Mouse (Mus musculus) bone marrow, adult 2 months (tissue): ENCODE results near the gene Apol7e. TPM values are rescaled to one million over a fixed set of nuclear protein-coding genes. Genes with fewer than 3 reads are reported as not detected.
"Not testable (repeated sequence)": the region's sequence is repeated elsewhere in the genome, so short reads cannot be mapped to it uniquely, and the experiment has no call there.

Experiments
- H3K27ac ChIP-seq: fragments of 200-500 bp; 2 replicates; pipeline ENCODE4 v1.5.1; 2012; ENCODE audit warnings: low read depth, mild to moderate bottlenecking, control low read depth, inconsistent platforms, low read length; ENCODE audit not compliant: control insufficient read depth, poor library complexity, insufficient read depth
- H3K4me1 ChIP-seq: fragments of 200-500 bp; 2 replicates; pipeline ENCODE4 v1.6.1; 2011; ENCODE audit warnings: low read length; ENCODE audit not compliant: control insufficient read depth, insufficient read depth
- H3K4me3 ChIP-seq: fragments of 200-500 bp; replicated peaks from 2 replicates; pipeline ENCODE3; 2011; ENCODE audit warnings: mild to moderate bottlenecking, low read depth, low read length, control low read depth; ENCODE audit not compliant: control insufficient read depth
- CTCF ChIP-seq: fragments of 200-500 bp; IDR thresholded peaks from 2 replicates; pipeline ENCODE4 v1.5.1; 2011; ENCODE audit warnings: low read length, control low read depth; ENCODE audit not compliant: control insufficient read depth, insufficient read depth
- POLR2A ChIP-seq: fragments of 200-500 bp; IDR thresholded peaks from 2 replicates; pipeline ENCODE4 v1.6.1; 2011; ENCODE audit warnings: low read depth, mild to moderate bottlenecking, control low read depth, low read length, borderline replicate concordance; ENCODE audit not compliant: control insufficient read depth
- WGBS: fragments of 180-500 bp; shearing (Covaris S2); methylation state at CpG from one replicate; pipeline ENCODE4 v1.1.7; 2018; 5-methylcytosine and 5-hydroxymethylcytosine counted together
- polyA plus RNA-seq: library from polyadenylated mRNA; stranded (reverse); fragments of >200 nt; gene quantifications from 2 replicates; pipeline ENCODE4 v1.2.4, GENCODE M21; 2011; ENCODE audit warnings: low replicate concordance; ENCODE audit not compliant: missing spikeins, insufficient read depth, insufficient read length

Apol7e gene
- polyA plus RNA-seq, 1 experiment, result 4.3 TPM

GRCm38 (mm10) chr15:77725393-77726020, 26.9 kb downstream of the Apol7e start:
- H3K27ac ChIP-seq, H3K4me1 ChIP-seq, H3K4me3 ChIP-seq: not testable (repeated sequence)
- WGBS, result 57% methylated on average over 6 of the region's 6 CpGs

GRCm38 (mm10) chr15:77727139-77727538, 28.5 kb downstream of the Apol7e start:
- not testable (repeated sequence) for H3K27ac ChIP-seq, H3K4me3 ChIP-seq, H3K4me1 ChIP-seq
- 3% methylated on average over 3 of the region's 3 CpGs for WGBS
- peak; percentile 39; the same call in 1 of the 2 replicates for TF ChIP-seq CTCF

GRCm38 (mm10) chr15:77727745-77728144, 29.1 kb downstream of the Apol7e start:
- H3K4me3 ChIP-seq, H3K4me1 ChIP-seq, H3K27ac ChIP-seq: not testable (repeated sequence)
- WGBS, result 84% methylated on average over 3 of the region's 3 CpGs

DNA sequence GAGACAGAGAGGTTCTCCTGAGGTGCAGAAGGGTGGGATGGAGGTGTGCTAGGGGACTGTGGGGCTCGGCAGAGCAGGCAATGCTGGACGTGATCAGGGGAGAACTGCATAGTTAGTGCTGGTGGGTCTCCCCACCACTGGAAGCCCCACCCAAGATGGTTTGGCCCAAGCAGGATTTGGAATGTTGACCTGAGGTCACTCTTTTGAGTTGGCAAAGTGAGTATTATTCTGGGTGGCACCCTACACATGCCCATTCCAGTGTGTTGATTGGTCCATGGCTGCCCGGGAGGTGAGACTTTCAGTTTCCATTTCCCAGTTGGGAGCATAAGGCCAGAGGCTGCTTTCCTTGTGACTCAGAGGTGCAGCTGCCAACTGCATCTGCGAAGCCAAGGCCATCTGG, 30.1 kb downstream of the Apol7e start, which contains the start of gene Apol9b:
Gene Apol9b (plus strand): TSS at position 301 of the 400 bp plus-strand sequence.
- H3K4me1 ChIP-seq, H3K27ac ChIP-seq, H3K4me3 ChIP-seq: not testable (repeated sequence)
- WGBS, result 100% methylated on average over 1 of the region's 4 CpGs

DNA sequence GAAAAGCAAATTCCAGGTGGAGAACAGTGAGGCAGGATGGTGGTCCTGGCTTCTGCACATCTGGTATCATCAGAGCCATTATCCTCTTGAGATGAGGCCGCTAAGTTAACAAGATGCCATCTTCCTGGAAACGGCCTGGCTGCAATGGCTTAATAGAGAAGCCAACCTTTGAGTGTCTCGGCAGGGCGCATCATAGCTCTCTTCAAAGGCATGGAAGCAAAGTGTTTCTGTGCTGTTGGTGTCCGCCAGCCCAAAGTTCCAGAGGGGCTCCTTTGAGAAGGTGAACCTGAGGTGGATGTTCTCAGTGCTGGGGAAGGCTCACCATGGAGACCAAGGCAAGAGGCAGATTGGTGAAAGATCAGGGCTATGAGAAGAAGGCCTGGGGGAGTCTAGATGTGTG, 32.9 kb downstream of the Apol7e start:
- TF ChIP-seq POLR2A, result no peak
- TF ChIP-seq CTCF, result no peak
- 81% methylated on average over 5 of the region's 5 CpGs for WGBS

DNA sequence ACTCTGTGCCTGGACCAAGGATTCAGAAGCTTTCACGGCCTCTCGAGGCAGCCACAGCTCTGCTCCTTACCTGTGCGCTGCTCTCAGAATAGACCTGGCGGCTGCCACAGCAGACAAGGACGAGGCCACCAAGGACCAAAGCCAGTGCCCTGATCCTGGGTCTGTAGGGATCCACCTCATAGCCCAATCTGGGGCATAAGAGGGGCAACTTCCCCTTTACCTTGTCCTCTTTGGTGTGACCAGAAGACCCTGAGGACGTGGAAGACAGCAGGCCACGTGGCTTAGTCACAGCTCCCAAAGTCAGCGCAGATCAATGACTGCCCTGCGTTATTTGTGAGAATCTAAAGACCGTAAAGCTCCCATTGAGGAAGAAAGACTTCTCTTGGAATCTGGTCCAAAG, 34.2 kb downstream of the Apol7e start:
- not testable (repeated sequence) for H3K27ac ChIP-seq, H3K4me1 ChIP-seq, H3K4me3 ChIP-seq
- 66% methylated on average over 10 of the region's 10 CpGs for WGBS

More for the DNA sequence above, 32.9 kb downstream of the Apol7e start:
- Histone ChIP-seq H3K4me1 (no peaks in the 10 kb centered on the region), H3K27ac (no peak overlapping the region), H3K4me3 (no peak overlapping the region)

- not testable (repeated sequence) for H3K4me3 ChIP-seq, H3K4me1 ChIP-seq, H3K27ac ChIP-seq
- WGBS, result 47% methylated on average over 8 of the region's 8 CpGs
Measured at GRCm38 (mm10) chr15:77733380-77733779, 34.7 kb downstream of the Apol7e start.

DNA sequence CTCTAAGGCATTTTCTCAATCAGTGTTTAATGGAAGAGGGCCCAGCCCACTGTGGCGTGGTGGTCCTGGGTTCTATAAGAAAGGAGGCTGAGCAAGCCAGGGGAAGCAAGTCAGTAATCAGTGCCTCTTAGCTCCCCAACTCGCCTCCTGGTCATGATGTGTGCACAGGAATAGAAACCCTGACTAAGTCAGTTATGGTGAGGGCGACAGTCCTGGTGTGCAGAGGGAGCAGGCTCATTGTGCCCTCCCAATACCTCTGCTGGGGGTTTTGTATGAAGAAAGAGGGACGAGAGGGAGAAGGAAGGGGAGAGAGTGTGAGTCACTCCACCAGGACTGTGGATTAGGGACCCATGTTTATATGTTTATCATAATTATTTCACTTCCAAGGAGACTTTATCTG, 35.2 kb downstream of the Apol7e start:
- not testable (repeated sequence) for H3K4me3 ChIP-seq, H3K4me1 ChIP-seq, H3K27ac ChIP-seq
- 44% methylated on average over 4 of the region's 4 CpGs for WGBS

DNA sequence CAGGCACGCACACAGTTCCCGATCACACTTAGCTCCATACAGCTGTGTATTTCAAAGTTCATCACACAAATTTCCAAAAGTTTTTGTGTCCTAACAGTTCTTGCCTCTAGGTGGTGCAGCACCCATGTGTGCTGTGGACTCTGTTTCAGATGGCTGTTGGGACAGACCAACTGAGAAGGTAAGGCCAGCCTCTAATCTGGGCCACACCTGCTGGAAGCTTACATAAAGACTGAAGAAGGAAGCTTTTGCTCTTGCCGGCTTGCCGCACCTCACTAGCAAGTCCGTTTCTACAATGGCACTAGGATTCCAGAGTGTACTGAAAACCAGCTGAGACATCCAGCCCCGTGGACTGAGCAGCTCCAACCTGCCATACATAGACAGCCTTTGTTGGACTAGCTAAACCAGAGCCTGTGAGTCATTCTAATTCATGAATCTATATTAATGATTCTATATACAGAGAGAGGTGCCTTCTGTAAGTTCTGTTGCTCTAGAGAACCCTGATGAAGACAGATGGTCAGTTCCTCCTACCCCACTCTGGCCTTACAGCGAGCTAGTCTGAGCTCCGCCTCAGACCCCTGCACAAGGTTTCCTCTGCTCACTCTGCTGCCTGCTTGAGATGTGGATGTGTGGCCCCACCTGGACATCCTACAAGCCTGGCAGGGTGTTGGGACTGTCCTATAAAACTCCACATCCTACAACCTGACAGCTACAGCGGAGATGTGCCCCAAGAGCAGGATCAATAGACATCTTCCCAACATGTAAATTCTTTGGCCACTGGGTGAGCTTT, 42.0 kb downstream of the Apol7e start:
- Histone ChIP-seq H3K4me1 (no peaks in the 10 kb centered on the region), H3K4me3 (no peak overlapping the region), H3K27ac (no peak overlapping the region)
- peak; percentile 39; the same call in 1 of the 2 replicates for TF ChIP-seq CTCF
- TF ChIP-seq POLR2A, result no peak
- WGBS, result 72% methylated on average over 9 of the region's 9 CpGs

DNA sequence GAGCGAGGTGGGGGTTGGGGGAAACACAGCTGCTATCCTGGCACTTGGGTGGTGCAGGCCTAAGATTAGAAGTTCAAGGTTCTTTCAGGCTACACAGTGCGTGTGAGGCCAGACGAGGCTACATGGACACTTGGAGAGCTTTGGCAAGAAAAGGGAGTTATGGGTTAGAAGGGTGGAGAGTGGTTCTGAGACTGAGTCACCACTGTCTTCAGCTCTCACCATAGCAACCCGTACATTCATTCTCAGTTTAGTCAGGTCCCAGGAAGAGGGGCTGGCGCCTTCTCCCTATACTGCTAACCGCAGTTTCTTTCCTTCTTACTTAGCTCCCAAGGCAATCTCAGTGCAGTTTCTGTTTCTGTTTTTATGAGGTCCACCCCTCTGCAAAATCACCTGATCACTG, 42.9 kb downstream of the Apol7e start:
- H3K4me1 ChIP-seq, H3K27ac ChIP-seq, H3K4me3 ChIP-seq: not testable (repeated sequence)
- WGBS, result 85% methylated on average over 6 of the region's 6 CpGs
